Mouse (Mus musculus): Measurements from ENCODE around the gene Sirt4. TPM values are rescaled to one million over a fixed set of nuclear protein-coding genes. Genes with fewer than 3 reads are reported as not detected.
A peak's percentile ranks its signal among the peaks of the same experiment; 100 is the strongest.

The Sirt4 gene
- polyA plus RNA-seq, 1 experiment from 2014 or later: 23.2 TPM

DNA sequence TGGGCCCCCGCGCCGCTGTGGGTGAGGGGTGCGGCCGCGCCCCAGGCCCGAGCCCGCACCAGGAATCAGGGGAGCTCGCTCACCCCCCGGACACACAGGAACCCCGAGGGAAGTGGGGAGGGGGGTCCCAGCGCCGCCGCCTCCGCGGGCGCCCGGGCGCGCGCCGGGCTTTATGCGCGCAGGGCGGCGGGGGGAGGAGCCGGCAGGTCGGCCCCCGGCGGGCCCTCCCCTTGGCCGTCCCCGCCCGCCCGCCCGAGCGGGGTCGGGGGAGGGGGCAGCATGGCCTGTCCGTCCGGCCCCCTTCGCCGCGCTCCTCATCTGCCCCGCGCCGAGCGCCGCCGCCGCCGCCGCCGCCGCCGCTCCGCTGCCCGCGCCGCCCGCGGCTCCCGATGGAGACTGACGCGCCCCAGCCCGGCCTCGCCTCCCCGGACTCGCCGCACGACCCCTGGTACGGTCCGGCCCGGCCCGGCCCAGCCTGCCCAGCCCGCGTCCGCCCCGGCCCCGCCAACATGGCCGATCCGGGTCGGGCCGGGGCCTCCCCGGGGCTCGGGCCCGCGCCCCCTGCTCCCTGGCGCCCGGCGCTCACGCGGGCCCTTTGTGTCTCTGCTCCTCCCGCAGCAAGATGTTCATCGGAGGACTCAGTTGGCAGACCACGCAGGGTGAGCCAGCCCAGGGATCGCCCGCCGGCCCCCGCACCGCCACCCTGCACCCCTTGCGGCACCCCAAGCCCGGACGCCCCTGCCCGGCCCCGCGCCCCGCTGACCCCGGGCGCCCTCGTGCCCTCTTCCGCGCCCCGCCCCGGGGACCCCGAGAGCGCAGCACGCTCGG, 55.0 kb downstream of the Sirt4 start, which contains the start of gene Msi1:
Msi1 (plus strand) TSS at position 241 of the 828 bp plus-strand sequence.
- Histone ChIP-seq H3K4me3 (peak within 1 kb of the TSS; percentile 98), H3K27ac (peak within 1 kb of the TSS; percentile 94), H3K9me3 (no peaks in the 10 kb centered on the region), H3K36me3 (peaks cover 14% of the 10 kb centered on the region; the same call in 1 of the 2 replicates), H3K4me2 (replicated peaks) (peak within 1 kb of the TSS; percentile 80), H3K9ac (peak within 1 kb of the TSS; percentile 99), H3K27me3 (0 out of 2 replicates have a peak, but pooled peaks cover 3% of the 10 kb centered on the region), H3K4me1 (peaks cover 34% of the 10 kb centered on the region)
- peak; percentile 61 for ATAC-seq (ENCODE audit: insufficient number of reproducible peaks, insufficient read depth, low FRiP score, low TSS enrichment)
- WGBS: under 1% methylated on average over 63 of the region's 117 CpGs

DNA sequence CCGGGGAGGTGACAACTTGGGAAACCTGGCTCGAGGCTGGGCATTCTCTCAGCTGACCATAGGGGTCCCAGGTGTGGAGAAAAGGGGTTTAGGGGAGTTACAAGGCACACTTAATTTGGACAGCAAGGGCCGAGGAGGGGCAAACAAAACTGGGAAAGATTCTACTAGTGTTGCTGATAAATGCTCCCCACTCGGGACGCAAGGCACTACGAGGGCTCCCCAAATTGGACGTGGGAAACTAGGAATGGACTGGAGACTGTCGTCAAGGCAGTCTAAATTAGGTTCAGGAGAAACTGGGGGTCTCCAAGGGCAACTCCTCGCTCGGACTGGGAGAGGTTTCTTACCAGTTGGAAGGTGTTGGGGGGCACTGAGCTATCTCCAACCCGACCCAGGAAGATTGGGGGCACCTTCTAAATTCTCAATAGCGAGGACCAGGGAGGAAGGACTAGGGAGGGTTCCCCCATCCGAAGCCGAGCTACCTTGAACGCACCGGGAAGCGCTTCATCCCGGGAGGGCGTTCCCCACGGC, 55.6 kb downstream of the Sirt4 start:
- under 1% methylated on average over 20 of the region's 20 CpGs for WGBS
- peak overlapping the region; percentile 99 for H3K9ac ChIP-seq
- no peaks in the 10 kb centered on the region for H3K9me3 ChIP-seq
- peaks cover 28% of the 10 kb centered on the region for H3K4me1 ChIP-seq
- H3K4me3 ChIP-seq: peak overlapping the region; percentile 98
- H3K4me2 ChIP-seq (replicated peaks): peak overlapping the region; percentile 80
- H3K27me3 ChIP-seq: 0 out of 2 replicates have a peak, but pooled peaks cover 3% of the 10 kb centered on the region
- H3K36me3 ChIP-seq: peaks cover 14% of the 10 kb centered on the region; the same call in 1 of the 2 replicates
- peak overlapping the region; percentile 94 for H3K27ac ChIP-seq
- no peak for ATAC-seq (ENCODE audit: insufficient number of reproducible peaks, insufficient read depth, low FRiP score, low TSS enrichment)

Other genes with a start within 250 kb of the Sirt4 start
- 82.1 and 93.4 TPM in 2 replicates for gene Pop5, start 248.9 kb downstream of the Sirt4 start, polyA plus RNA-seq (2016; fragmentation: Nextera tagmentation; extraction: Ambion mirVana)
- gene Rnf10, start 211.8 kb downstream of the Sirt4 start, polyA plus RNA-seq (2016; fragmentation: Nextera tagmentation; extraction: Ambion mirVana): 184 and 187 TPM in 2 replicates
- gene Coq5, start 205.1 kb downstream of the Sirt4 start, polyA plus RNA-seq (2016; fragmentation: Nextera tagmentation; extraction: Ambion mirVana): 45.5 and 46.2 TPM in 2 replicates
- 1,589 and 1,712 TPM in 2 replicates for gene Dynll1, start 183.7 kb downstream of the Sirt4 start, polyA plus RNA-seq (2016; fragmentation: Nextera tagmentation; extraction: Ambion mirVana)
- 418 and 420 TPM in 2 replicates for gene Srsf9, start 157.5 kb downstream of the Sirt4 start, polyA plus RNA-seq (2016; fragmentation: Nextera tagmentation; extraction: Ambion mirVana)
- gene Gatc, start 143.5 kb downstream of the Sirt4 start, polyA plus RNA-seq (2016; fragmentation: Nextera tagmentation; extraction: Ambion mirVana): 29.0 and 30.0 TPM in 2 replicates
- 55.5 and 56.7 TPM in 2 replicates for gene Triap1, start 143.5 kb downstream of the Sirt4 start, polyA plus RNA-seq (2016; fragmentation: Nextera tagmentation; extraction: Ambion mirVana)
- 652 and 721 TPM in 2 replicates for gene Cox6a1, start 135.7 kb downstream of the Sirt4 start, polyA plus RNA-seq (2016; fragmentation: Nextera tagmentation; extraction: Ambion mirVana)
- gene Msi1, start 55.1 kb downstream of the Sirt4 start, polyA plus RNA-seq (2016; fragmentation: Nextera tagmentation; extraction: Ambion mirVana): 38.7 and 40.2 TPM in 2 replicates
- gene Pla2g1b, start 18.5 kb downstream of the Sirt4 start, polyA plus RNA-seq (2016; fragmentation: Nextera tagmentation; extraction: Ambion mirVana): not detected in 2 replicates
- gene Pxn, start 22.0 kb upstream of the Sirt4 start, polyA plus RNA-seq (2016; fragmentation: Nextera tagmentation; extraction: Ambion mirVana): 46.8 and 47.1 TPM in 2 replicates
- gene Rplp0, start 74.7 kb upstream of the Sirt4 start, polyA plus RNA-seq (2016; fragmentation: Nextera tagmentation; extraction: Ambion mirVana): 1,232 and 1,233 TPM in 2 replicates
- gene Gcn1l1, start 80.5 kb upstream of the Sirt4 start, polyA plus RNA-seq (2016; fragmentation: Nextera tagmentation; extraction: Ambion mirVana): 56.1 and 57.9 TPM in 2 replicates
- 18.5 and 20.5 TPM in 2 replicates for gene Rab35, start 147.2 kb upstream of the Sirt4 start, polyA plus RNA-seq (2016; fragmentation: Nextera tagmentation; extraction: Ambion mirVana)
- 12.4 and 14.1 TPM in 2 replicates for gene Bicdl1, start 246.9 kb upstream of the Sirt4 start, polyA plus RNA-seq (2016; fragmentation: Nextera tagmentation; extraction: Ambion mirVana)